In genomic region chr4:47781039-47781438, GRCm38 (mm10) we compare ENCODE assay signal across 26 mouse cellular contexts.
DNase-seq lines count a peak whose midpoint lies in the region; ATAC-seq and TF ChIP-seq lines count a peak whose summit lies in the region.
"Had no signal": no experiment of that assay in that cellular context is flagged by ENCODE, and none has a peak within 500 bp of the region (broad histone marks: within the 10 kb centered on the region; RNA-seq: fewer than 3 reads in every experiment).

No protein-coding gene starts in this region.

- H3K27ac ChIP-seq in lung, postnatal 0 days (ENCODE audit: low read length): no peak overlapping the region
- H3K27ac ChIP-seq in hindbrain, embryonic 13.5 days: no peak overlapping the region
- H3K27ac ChIP-seq: hindbrain, embryonic 12.5 days; liver, embryonic 14.5 days; neural tube, embryonic 13.5 days; stomach, postnatal 0 days had no signal

- no peaks in the 10 kb centered on the region for H3K9me3 ChIP-seq in lung, postnatal 0 days (ENCODE audit: low read length)
- no peaks in the 10 kb centered on the region for H3K9me3 ChIP-seq in hindbrain, embryonic 13.5 days
- H3K9me3 ChIP-seq: hindbrain, embryonic 12.5 days; neural tube, embryonic 13.5 days had no signal

- no peak overlapping the region for H3K4me2 ChIP-seq in lung, postnatal 0 days (replicated peaks; ENCODE audit: low read depth, low read length)
- H3K4me2 ChIP-seq in hindbrain, embryonic 13.5 days: no peak overlapping the region
- H3K4me2 ChIP-seq: hindbrain, embryonic 12.5 days; midbrain, embryonic 11.5 days; neural tube, embryonic 13.5 days had no signal

- no peak for TF ChIP-seq CTCF in lung, postnatal 0 days (IDR thresholded peaks at IDR 0.05)

- H3K4me1 ChIP-seq in lung, postnatal 0 days (ENCODE audit: insufficient read depth, low read depth, low read length): no peaks in the 10 kb centered on the region
- H3K4me1 ChIP-seq in hindbrain, embryonic 13.5 days (replicated peaks): no peaks in the 10 kb centered on the region
- H3K4me1 ChIP-seq: hindbrain, embryonic 12.5 days; neural tube, embryonic 13.5 days had no signal

- no peak overlapping the region for H3K4me3 ChIP-seq in lung, postnatal 0 days (ENCODE audit: low read depth, low read length)
- no peak overlapping the region for H3K4me3 ChIP-seq in hindbrain, embryonic 13.5 days
- H3K4me3 ChIP-seq: hindbrain, embryonic 12.5 days; neural tube, embryonic 13.5 days had no signal

- no peak for TF ChIP-seq EP300 in lung, postnatal 0 days (IDR thresholded peaks at IDR 0.05)

- DNase-seq in adrenal gland, adult 2 months: peak; percentile 38
- no peak for DNase-seq in adrenal gland, adult 18-20 months (ENCODE audit: low spot score in 2 of 2)
- peak; percentile 13 for DNase-seq in lung, postnatal 10 days
- no peak for DNase-seq in lung, postnatal 0 days (ENCODE audit: low spot score)
- DNase-seq in adrenal gland, postnatal 25 days: peak; percentile 8
- DNase-seq: cerebellum, adult 8-10 months; cerebellum, postnatal 36 days; gastrocnemius, postnatal 25 days; kidney, adult 8-10 months; kidney, postnatal 10 days; liver; lung, adult 2 months; right cerebral cortex, postnatal 4 days; thymus, adult 18-20 months; thymus, postnatal 25 days had no signal

- H3K9ac ChIP-seq in lung, postnatal 0 days (replicated peaks; ENCODE audit: low read depth): no peak overlapping the region
- H3K9ac ChIP-seq in hindbrain, embryonic 13.5 days: no peak overlapping the region
- H3K9ac ChIP-seq: hindbrain, embryonic 12.5 days; liver, embryonic 14.5 days; neural tube, embryonic 13.5 days had no signal

- no peaks in the 10 kb centered on the region for H3K27me3 ChIP-seq in lung, postnatal 0 days (replicated peaks; ENCODE audit: insufficient read depth, low read length)
- H3K27me3 ChIP-seq in hindbrain, embryonic 13.5 days: no peaks in the 10 kb centered on the region
- H3K27me3 ChIP-seq: hindbrain, embryonic 12.5 days; neural tube, embryonic 13.5 days; Patski had no signal

- no peak for ATAC-seq in lung, postnatal 0 days
- ATAC-seq in hindbrain, embryonic 13.5 days (ENCODE audit: low FRiP score): no peak
- no peak for ATAC-seq in megakaryocyte progenitor cell, adult 5-6 weeks (replicated peaks; ENCODE audit: poor library complexity)
- ATAC-seq: forebrain, embryonic 14.5 days; intestine, embryonic 16.5 days; midbrain, embryonic 16.5 days; Patski had no signal

- H3K36me3 ChIP-seq in lung, postnatal 0 days (ENCODE audit: insufficient read depth, low read length): no peaks in the 10 kb centered on the region
- H3K36me3 ChIP-seq in hindbrain, embryonic 13.5 days: no peaks in the 10 kb centered on the region
- H3K36me3 ChIP-seq: hindbrain, embryonic 12.5 days; neural tube, embryonic 13.5 days had no signal

- WGBS in lung, postnatal 0 days: 74% methylated on average over 4 of the region's 4 CpGs
- 84% methylated on average over 4 of the region's 4 CpGs for WGBS in hindbrain, embryonic 13.5 days

Comparison
In these comparisons a context has a peak if more than half of its experiments do, and no peak if none do; other contexts are left out.
1. DNase-seq: peak in adrenal gland, adult 2 months (single experiment), lung, postnatal 10 days (single experiment) and adrenal gland, postnatal 25 days (single experiment); none in adrenal gland, adult 18-20 months (0 of 2) and lung, postnatal 0 days (single experiment).